Mouse (Mus musculus) hindbrain, embryonic 13.5 days (tissue): Measurements from ENCODE around the gene Agbl4. TPM values are rescaled to one million over a fixed set of nuclear protein-coding genes. Genes with fewer than 3 reads are reported as not detected.

Experiments
- ATAC-seq: fragments of 200-750 bp; cut with Nextera tagmentation; 2 replicates; pipeline ENCODE4 v1.8.0; 2017; ENCODE audit warnings: moderate TSS enrichment; ENCODE audit not compliant: low FRiP score
- H3K27ac ChIP-seq: fragments of 300-500 bp; sonication (generic); 2 replicates; pipeline ENCODE4 v1.5.1; 2015; ENCODE audit warnings: inconsistent platforms, mild to moderate bottlenecking, moderate library complexity
- H3K27me3 ChIP-seq: fragments of 300-500 bp; sonication (generic); 2 replicates; pipeline ENCODE4 v1.6.1; 2015; ENCODE audit warnings: mild to moderate bottlenecking, inconsistent platforms
- H3K36me3 ChIP-seq: fragments of 300-500 bp; sonication (generic); 2 replicates; pipeline ENCODE4 v1.6.1; 2015; ENCODE audit warnings: mild to moderate bottlenecking, inconsistent platforms
- H3K4me1 ChIP-seq: fragments of 300-500 bp; sonication (generic); replicated peaks from 2 replicates; pipeline ENCODE4 v1.6.1; 2015; ENCODE audit warnings: inconsistent platforms
- H3K4me2 ChIP-seq: fragments of 300-500 bp; sonication (generic); 2 replicates; pipeline ENCODE4 v1.6.1; 2015; ENCODE audit warnings: inconsistent platforms, mild to moderate bottlenecking, moderate library complexity
- H3K4me3 ChIP-seq: fragments of 300-500 bp; sonication (generic); 2 replicates; pipeline ENCODE4 v1.5.1; 2015; ENCODE audit warnings: mild to moderate bottlenecking, inconsistent platforms
- H3K9ac ChIP-seq: fragments of 300-500 bp; sonication (generic); 2 replicates; pipeline ENCODE4 v1.6.1; 2015; ENCODE audit warnings: mild to moderate bottlenecking, inconsistent platforms
- H3K9me3 ChIP-seq: fragments of 300-500 bp; sonication (generic); 2 replicates; pipeline ENCODE4 v1.6.1; 2016; ENCODE audit warnings: inconsistent platforms
- WGBS: fragments of 180-500 bp; shearing (Covaris S2); methylation state at CpG from one replicate; pipeline ENCODE4 v1.1.7; 2015; 5-methylcytosine and 5-hydroxymethylcytosine counted together
- polyA plus RNA-seq: library from polyadenylated mRNA; unstranded; fragments of >200 nt; fragmentation: Nextera tagmentation; extraction: Ambion mirVana; gene quantifications from 2 replicates; pipeline ENCODE4 v1.2.1, GENCODE M21; 2015

The Agbl4 gene
- polyA plus RNA-seq, 1 experiment from 2014 or later = 1.4 TPM

- H3K4me1 ChIP-seq = peaks cover 47% of the 10 kb centered on the region
- H3K27ac ChIP-seq = peak overlapping the region; percentile 86
- no peak overlapping the region for H3K4me2 ChIP-seq
- ATAC-seq = peak; percentile 79
- 27% methylated on average over 1 of the region's 1 CpGs for WGBS
- no peak overlapping the region for H3K4me3 ChIP-seq
- no peak overlapping the region for H3K9ac ChIP-seq
- H3K36me3 ChIP-seq = peaks cover 31% of the 10 kb centered on the region
- H3K27me3 ChIP-seq = no peaks in the 10 kb centered on the region
- no peaks in the 10 kb centered on the region for H3K9me3 ChIP-seq
Observed at GRCm38 (mm10) chr4:111444616-111445160, 1047.2 kb downstream of the Agbl4 start.

GRCm38 (mm10) chr4:111447918-111448317, 1050.5 kb downstream of the Agbl4 start:
- no peaks in the 10 kb centered on the region for H3K9me3 ChIP-seq
- H3K36me3 ChIP-seq = peaks cover 60% of the 10 kb centered on the region
- no peak for ATAC-seq
- peaks cover 27% of the 10 kb centered on the region for H3K4me1 ChIP-seq
- no peak overlapping the region for H3K4me3 ChIP-seq
- 91% methylated on average over 3 of the region's 3 CpGs for WGBS
- H3K9ac ChIP-seq = no peak overlapping the region
- no peaks in the 10 kb centered on the region for H3K27me3 ChIP-seq
- H3K27ac ChIP-seq = no peak overlapping the region
- no peak overlapping the region for H3K4me2 ChIP-seq

GRCm38 (mm10) chr4:111448586-111448985, 1051.1 kb downstream of the Agbl4 start:
- over 99% methylated on average over 4 of the region's 4 CpGs for WGBS
- Histone ChIP-seq H3K36me3 (peaks cover 65% of the 10 kb centered on the region), H3K4me3 (no peak overlapping the region), H3K9me3 (no peaks in the 10 kb centered on the region), H3K27ac (no peak overlapping the region), H3K4me2 (no peak overlapping the region), H3K9ac (no peak overlapping the region), H3K27me3 (no peaks in the 10 kb centered on the region), H3K4me1 (peaks cover 20% of the 10 kb centered on the region)
- no peak for ATAC-seq

- no peak for ATAC-seq
- no peak overlapping the region for H3K4me3 ChIP-seq
- peaks cover 11% of the 10 kb centered on the region for H3K4me1 ChIP-seq
- no peaks in the 10 kb centered on the region for H3K27me3 ChIP-seq
- H3K9me3 ChIP-seq = no peaks in the 10 kb centered on the region
- H3K4me2 ChIP-seq = no peak overlapping the region
- no peak overlapping the region for H3K9ac ChIP-seq
- WGBS = 86% methylated on average over 7 of the region's 7 CpGs
- no peak overlapping the region for H3K27ac ChIP-seq
- H3K36me3 ChIP-seq = peaks cover 75% of the 10 kb centered on the region
Observed at GRCm38 (mm10) chr4:111449442-111450199, 1052.2 kb downstream of the Agbl4 start.

- Histone ChIP-seq H3K4me3 (no peak overlapping the region), H3K4me2 (no peak overlapping the region), H3K9ac (no peak overlapping the region), H3K9me3 (no peaks in the 10 kb centered on the region), H3K4me1 (peaks cover 16% of the 10 kb centered on the region), H3K27ac (no peak overlapping the region), H3K27me3 (no peaks in the 10 kb centered on the region), H3K36me3 (peaks cover 84% of the 10 kb centered on the region)
- no peak for ATAC-seq
- 80% methylated on average over 7 of the region's 7 CpGs for WGBS
Observed at GRCm38 (mm10) chr4:111451283-111451918, 1053.9 kb downstream of the Agbl4 start.

GRCm38 (mm10) chr4:111452192-111452591, 1054.7 kb downstream of the Agbl4 start:
- peaks cover 24% of the 10 kb centered on the region for H3K4me1 ChIP-seq
- peaks cover 82% of the 10 kb centered on the region for H3K36me3 ChIP-seq
- H3K4me3 ChIP-seq = no peak overlapping the region
- H3K9ac ChIP-seq = no peak overlapping the region
- WGBS = 91% methylated on average over 5 of the region's 5 CpGs
- H3K4me2 ChIP-seq = no peak overlapping the region
- no peaks in the 10 kb centered on the region for H3K9me3 ChIP-seq
- no peak for ATAC-seq
- no peaks in the 10 kb centered on the region for H3K27me3 ChIP-seq
- H3K27ac ChIP-seq = no peak overlapping the region

GRCm38 (mm10) chr4:111453275-111453674, 1055.8 kb downstream of the Agbl4 start:
- Histone ChIP-seq H3K4me2 (no peak overlapping the region), H3K9ac (no peak overlapping the region), H3K27ac (no peak overlapping the region), H3K9me3 (no peaks in the 10 kb centered on the region), H3K36me3 (peaks cover 84% of the 10 kb centered on the region), H3K27me3 (no peaks in the 10 kb centered on the region), H3K4me3 (no peak overlapping the region), H3K4me1 (peaks cover 35% of the 10 kb centered on the region)
- 66% methylated on average over 3 of the region's 3 CpGs for WGBS
- no peak for ATAC-seq

- no peak overlapping the region for H3K4me2 ChIP-seq
- no peak overlapping the region for H3K4me3 ChIP-seq
- H3K4me1 ChIP-seq = peaks cover 37% of the 10 kb centered on the region
- H3K36me3 ChIP-seq = peaks cover 82% of the 10 kb centered on the region
- no peak overlapping the region for H3K9ac ChIP-seq
- 90% methylated on average over 5 of the region's 5 CpGs for WGBS
- no peak for ATAC-seq
- H3K9me3 ChIP-seq = no peaks in the 10 kb centered on the region
- peak overlapping the region; percentile 78 for H3K27ac ChIP-seq
- H3K27me3 ChIP-seq = no peaks in the 10 kb centered on the region
Observed at GRCm38 (mm10) chr4:111455621-111456020, 1058.2 kb downstream of the Agbl4 start.

- no peaks in the 10 kb centered on the region for H3K9me3 ChIP-seq
- 72% methylated on average over 5 of the region's 5 CpGs for WGBS
- no peak overlapping the region for H3K4me2 ChIP-seq
- H3K4me3 ChIP-seq = no peak overlapping the region
- H3K9ac ChIP-seq = no peak overlapping the region
- H3K4me1 ChIP-seq = peaks cover 32% of the 10 kb centered on the region
- peak overlapping the region; percentile 78 for H3K27ac ChIP-seq
- peaks cover 68% of the 10 kb centered on the region for H3K36me3 ChIP-seq
- no peak for ATAC-seq
- no peaks in the 10 kb centered on the region for H3K27me3 ChIP-seq
Observed at GRCm38 (mm10) chr4:111457568-111457967, 1060.1 kb downstream of the Agbl4 start.

- H3K9ac ChIP-seq = no peak overlapping the region
- H3K36me3 ChIP-seq = no peaks in the 10 kb centered on the region
- H3K4me1 ChIP-seq = peaks cover 8% of the 10 kb centered on the region
- ATAC-seq = no peak
- H3K4me2 ChIP-seq = no peak overlapping the region
- H3K27me3 ChIP-seq = no peaks in the 10 kb centered on the region
- H3K27ac ChIP-seq = no peak overlapping the region
- H3K9me3 ChIP-seq = no peaks in the 10 kb centered on the region
- H3K4me3 ChIP-seq = no peak overlapping the region
- WGBS = 83% methylated on average over 2 of the region's 2 CpGs
Observed at GRCm38 (mm10) chr4:111467293-111467773, 1069.9 kb downstream of the Agbl4 start.

- no peak overlapping the region for H3K4me2 ChIP-seq
- ATAC-seq = no peak
- 80% methylated on average over 4 of the region's 4 CpGs for WGBS
- no peaks in the 10 kb centered on the region for H3K27me3 ChIP-seq
- no peak overlapping the region for H3K27ac ChIP-seq
- H3K36me3 ChIP-seq = no peaks in the 10 kb centered on the region
- H3K9ac ChIP-seq = no peak overlapping the region
- H3K9me3 ChIP-seq = no peaks in the 10 kb centered on the region
- peaks cover 13% of the 10 kb centered on the region for H3K4me1 ChIP-seq
- no peak overlapping the region for H3K4me3 ChIP-seq
Observed at GRCm38 (mm10) chr4:111467796-111468195, 1070.3 kb downstream of the Agbl4 start.

- H3K36me3 ChIP-seq = no peaks in the 10 kb centered on the region
- H3K27me3 ChIP-seq = peaks cover 5% of the 10 kb centered on the region; the same call in 1 of the 2 replicates
- WGBS = 73% methylated on average over 2 of the region's 2 CpGs
- ATAC-seq = no peak
- no peak overlapping the region for H3K9ac ChIP-seq
- H3K4me3 ChIP-seq = no peak overlapping the region
- H3K27ac ChIP-seq = no peak overlapping the region
- H3K9me3 ChIP-seq = no peaks in the 10 kb centered on the region
- peaks cover 29% of the 10 kb centered on the region for H3K4me1 ChIP-seq
- H3K4me2 ChIP-seq = no peak overlapping the region
Observed at GRCm38 (mm10) chr4:111469847-111470246, 1072.4 kb downstream of the Agbl4 start.
